Mouse (Mus musculus) G1E-ER4 (cell line): Measurements from ENCODE around the gene Chac2. TPM values are rescaled to one million over a fixed set of nuclear protein-coding genes. Genes with fewer than 3 reads are reported as not detected.

ENCODE experiments used
- GATA1 ChIP-seq: IDR thresholded peaks from one replicate; pipeline ENCODE4 v1.8.0; 2012; ENCODE audit warnings: low read length, inconsistent platforms
- polyA plus RNA-seq: library from polyadenylated mRNA; stranded (reverse); fragments of >175 nt; gene quantifications from 2 replicates; pipeline ENCODE4 v1.2.3, GENCODE M21; 2012

Gene Chac2
- polyA plus RNA-seq = 1.2 and 3.9 TPM in 2 replicates

DNA sequence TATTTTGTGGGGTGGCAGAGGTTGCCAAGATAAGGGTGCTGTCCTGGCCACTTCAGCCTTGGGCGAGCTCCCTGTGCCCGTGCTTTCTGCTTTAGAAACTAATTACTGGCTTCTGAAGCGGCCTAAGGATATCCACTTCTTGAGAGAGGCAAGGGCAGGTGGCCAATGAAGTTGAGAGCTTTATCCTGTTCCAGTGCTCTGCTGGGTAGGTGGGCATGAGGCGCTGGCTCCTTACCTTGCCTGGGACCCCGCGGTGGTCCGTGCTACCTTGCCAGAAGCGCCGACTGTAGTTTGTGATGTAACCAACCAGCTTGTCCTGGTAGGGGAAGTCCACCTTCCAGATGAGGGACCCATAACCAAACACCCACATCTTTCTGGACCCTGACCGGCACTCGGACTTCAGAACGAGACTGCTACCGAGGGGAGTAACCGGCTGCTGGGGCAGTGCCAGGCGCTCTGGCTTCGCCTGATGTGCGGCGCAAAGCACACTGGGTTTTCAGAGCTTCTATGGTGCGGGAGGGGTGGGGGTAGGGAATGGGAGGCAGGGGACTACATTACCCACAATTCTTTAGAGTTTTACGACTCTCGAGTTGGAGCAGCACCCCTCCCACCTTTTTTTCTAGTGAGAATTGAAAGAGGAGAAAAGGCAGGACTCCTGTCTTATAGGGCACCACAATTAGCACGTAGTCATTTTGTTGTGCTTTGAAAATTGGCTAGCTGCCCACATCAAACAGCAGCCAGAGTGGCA is at the start of gene Chac2:
Gene Chac2, minus strand, starts transcription at position 474 of the 748 bp plus-strand sequence.
- TF ChIP-seq GATA1 = no peak

DNA sequence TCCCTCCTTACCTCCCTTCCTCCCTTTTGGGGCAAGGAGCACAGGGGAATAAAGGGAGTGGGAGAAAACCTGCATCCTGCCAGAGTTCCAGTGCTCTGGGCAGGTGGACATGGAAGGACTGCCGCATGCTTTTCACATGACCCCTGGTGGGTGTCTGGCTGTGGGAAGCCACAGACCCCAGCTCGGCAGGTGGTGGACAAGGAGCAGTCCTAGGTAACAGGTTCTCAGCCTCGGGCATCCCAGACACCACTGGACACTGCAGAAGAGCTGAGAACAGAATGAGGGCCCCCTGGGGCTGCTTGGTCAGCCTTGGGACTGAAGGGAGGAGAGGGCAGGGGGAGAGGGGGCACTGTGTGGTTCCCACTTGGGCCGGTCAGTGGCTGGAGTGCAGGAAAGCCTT is 48.8 kb upstream of the Chac2 start:
- TF ChIP-seq GATA1 = no peak

DNA sequence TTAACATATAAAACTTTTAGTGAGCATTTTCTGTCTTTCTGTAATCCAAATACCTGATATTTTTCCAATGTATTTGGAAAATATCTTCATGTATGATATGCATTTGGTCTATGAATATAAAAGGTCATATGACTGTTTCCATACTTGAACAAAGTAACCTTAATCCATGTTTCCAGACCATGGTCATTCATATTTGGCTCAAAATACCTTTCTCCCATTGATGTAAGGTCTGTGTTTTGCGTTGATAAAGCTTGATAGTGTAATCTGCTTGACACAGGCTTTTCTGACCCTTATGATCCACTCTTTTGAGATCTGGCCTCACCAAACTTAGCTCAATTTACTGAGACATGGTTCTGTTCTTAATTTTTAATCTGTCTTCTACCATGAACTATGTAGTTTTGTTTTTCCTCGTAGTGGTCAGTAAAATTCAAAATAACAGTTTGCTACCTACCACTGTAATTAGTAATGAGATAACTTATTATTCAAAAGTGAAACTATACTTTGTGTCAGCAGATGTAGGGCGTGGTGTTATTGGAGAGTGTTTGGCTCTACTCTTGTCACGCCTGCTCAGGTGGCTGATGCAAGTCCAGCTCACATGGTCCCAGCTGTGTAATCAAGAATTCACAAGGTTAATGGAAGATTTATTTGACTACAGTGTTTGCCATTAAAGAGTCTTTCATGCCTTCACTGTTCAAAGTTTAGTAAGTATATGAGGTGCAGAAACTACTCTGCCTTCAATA is 15.2 kb upstream of the Chac2 start:
- TF ChIP-seq GATA1 = no peak

DNA sequence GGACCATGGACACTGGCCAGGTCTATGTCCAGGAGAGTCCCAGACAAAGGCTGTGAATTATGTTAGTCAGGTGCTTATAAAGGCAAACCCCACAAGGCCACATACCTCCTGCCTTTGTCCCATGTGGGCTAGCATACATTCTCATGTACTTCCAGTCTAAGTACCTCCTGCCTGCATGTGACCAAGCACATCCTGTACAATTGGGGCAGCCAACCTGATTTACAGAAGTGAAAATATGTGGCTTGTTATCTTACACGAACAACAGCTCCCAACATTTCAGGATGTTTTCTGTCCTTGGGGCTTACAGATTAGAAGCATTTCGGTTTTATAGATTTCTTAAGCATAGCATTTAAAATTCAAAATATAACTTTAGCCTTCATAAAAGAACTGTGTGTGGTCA is 13.9 kb upstream of the Chac2 start:
- no peak for TF ChIP-seq GATA1

DNA sequence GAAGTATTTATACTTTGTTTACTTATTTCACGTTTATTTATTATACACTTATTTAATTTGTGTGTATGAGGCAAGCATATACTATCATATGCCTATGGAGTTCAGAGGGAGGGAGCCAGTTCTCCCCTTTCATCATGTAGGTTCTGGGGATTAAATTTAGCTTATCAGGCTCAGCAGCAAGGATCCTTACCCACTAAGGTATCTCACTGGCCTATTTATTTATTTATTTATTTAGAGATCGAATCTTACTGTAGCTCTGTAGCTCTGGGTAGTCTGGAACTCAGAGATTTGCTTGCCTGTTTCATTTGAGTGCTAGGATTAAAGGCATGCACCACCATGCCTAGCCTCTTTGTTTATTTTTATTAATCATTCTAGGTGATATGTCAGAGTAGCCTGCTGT is 12.6 kb upstream of the Chac2 start:
- no peak for TF ChIP-seq GATA1

DNA sequence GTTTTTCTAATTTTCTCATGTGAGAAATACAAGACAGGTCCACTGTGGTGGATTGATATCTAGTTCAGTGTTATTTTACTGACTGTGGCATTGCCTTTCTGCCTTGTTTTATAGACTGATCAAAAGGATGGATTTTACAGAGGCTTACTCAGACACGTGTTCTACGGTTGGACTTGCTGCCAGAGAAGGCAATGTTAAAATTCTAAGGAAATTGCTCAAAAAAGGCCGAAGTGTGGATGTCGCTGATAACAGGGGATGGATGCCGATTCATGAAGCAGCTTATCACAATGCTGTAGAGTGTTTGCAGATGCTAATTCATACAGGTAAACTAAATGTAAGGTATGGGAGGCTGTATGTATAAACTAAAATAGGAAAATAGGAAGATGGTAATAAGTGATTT is 12.0 kb upstream of the Chac2 start:
- TF ChIP-seq GATA1 = no peak

DNA sequence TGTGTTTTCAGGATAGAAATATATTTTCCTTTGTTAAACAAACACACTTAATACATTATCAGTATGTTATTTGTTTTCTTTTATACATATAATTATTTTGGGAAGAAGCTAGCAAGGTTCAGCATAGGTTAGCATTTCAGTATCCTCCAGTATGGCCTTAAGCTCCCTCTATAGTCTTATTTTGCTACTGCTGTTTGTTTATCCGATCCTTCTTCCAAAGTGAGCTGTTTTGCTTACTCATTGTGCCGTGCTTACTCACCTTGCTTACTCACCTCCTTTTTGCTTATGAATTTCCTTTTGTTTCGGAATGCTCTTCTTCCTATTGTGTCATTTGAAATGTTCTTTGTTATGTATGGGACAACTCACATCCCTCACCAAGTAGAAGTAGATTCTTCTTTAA is 10.5 kb upstream of the Chac2 start:
- no peak for TF ChIP-seq GATA1

DNA sequence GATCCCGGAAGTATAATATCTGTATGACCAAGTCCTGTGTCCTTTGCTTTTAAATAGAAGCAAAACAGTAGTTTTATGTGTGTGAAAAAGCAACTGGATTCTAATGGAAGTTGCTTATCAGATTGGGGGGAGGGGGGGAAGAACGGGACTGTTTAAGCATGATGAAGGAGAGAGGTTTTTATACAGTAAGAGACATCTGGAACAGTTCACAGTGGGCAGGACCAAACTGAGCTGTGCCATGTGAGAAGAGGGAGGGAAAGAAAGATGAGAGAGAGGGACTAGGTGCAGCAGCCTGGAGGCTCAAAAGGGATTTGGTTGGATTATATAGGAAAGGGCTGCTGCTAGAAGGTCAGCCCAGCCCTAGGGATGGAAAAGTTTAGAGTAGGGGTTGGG is 471 bp upstream of the Chac2 start:
- TF ChIP-seq GATA1 = no peak

DNA sequence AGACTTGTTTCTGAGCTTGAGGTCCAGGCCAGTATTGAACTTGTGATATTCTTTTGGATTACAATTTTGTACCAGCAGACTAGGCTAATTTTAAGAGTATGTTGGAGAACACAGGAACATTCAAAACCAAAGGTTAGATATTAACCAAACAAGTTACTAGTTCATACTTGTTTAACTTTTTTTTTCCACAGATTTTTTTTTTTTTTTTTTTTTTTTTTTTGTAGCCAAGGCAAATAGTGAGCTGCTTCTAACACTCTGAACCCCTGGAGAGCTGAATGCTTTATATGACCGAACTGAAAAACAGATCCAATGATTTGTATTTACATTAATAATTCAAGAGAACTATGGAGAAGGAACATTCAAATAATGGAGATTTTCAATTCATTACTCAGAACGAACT is 913 bp downstream of the Chac2 start:
- no peak for TF ChIP-seq GATA1

DNA sequence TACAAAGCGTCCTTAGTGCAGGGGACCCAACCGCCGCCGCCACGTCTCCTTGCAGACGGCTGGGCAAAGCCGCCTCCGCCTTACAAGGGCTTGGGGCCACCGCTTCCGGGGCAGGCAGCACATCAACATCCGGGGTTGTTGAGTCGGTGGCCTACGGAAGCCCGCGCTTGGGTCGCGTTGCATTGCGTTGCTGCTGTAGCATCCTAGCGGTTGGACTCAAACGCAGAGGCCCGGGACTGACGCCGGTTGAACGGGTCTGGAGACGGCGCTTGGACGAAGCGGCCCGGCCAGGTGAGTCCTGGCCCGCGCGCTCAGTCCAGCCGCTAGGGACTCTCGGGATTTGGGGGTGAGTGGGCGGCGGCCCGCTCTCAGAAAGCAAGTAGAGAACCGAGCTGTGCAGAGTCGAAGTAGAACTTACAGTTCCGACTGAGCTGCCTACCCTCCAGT is 31.8 kb downstream of the Chac2 start, which contains the start of gene Erlec1:
Gene Erlec1, minus strand, starts transcription at position 57 of the 447 bp plus-strand sequence.
- no peak for TF ChIP-seq GATA1

DNA sequence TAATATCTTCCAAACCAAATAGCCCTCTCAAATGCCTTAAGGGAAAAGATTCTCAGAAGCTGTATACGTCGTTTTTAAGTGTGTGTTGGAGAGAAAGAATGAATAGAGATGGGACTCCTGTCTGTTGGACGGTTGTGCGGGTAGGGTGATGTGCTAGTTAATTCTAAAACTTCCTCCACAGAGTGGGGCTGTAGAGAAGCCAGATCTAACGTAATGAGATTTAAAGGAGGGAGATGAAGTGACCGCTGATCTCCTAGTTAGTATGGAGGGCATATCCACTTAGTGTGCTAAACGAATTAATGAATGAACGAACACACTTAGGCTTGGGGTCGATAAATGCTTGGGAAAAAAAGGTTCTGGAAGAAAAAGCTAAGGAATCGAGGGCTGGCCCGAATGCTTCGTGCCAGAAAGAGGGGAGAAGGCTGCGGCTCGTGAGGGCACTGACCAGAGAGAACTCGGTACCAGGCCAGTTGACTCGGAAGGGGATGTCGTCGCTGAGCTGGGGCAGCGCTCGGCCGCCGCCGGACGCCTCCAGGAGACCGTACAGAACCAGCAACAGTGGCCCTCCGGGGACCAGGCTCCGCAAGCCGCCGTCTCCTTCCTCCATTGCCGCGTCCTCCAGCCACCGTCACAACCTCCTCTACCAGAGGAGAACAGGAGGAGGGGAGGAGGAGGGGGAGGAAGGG is 32.5 kb downstream of the Chac2 start:
- no peak for TF ChIP-seq GATA1

DNA sequence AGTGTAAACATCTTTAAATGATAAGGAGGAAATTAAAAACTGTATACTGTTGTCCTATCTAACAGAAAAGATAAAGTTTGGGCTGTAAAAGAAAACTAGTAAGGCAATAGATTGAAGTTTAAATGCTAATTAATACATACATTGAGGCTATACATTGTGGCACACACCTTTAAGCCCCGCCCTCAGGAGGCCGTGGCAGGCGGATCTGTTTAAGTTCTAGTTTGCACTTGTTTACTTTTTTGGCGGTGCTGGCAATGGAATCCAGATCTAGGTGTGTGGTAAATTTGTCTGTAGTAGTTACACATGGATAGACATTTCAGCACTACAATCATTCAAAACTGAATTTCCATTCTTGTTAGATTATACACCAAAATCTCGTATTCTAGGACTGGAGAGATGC is 33.3 kb downstream of the Chac2 start:
- no peak for TF ChIP-seq GATA1

DNA sequence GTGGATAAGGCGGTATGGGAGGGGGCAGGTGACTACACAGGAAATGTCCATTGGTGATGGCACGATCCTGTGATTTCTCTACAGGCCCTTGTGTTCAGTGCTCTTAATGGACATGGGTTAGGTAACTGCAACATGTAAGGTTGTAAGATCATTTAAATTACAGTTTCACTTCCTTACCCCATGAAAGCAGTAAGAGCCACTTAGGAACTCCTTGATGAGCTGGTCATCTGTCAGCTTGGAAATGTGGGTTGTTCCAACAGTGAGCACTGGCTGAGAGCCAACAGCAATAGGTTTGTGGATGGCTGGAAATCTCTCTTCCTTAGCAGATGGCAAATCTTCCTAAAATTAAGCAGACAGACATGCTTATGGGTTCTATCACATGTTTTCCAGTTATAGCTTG is 42.6 kb downstream of the Chac2 start:
- no peak for TF ChIP-seq GATA1

DNA sequence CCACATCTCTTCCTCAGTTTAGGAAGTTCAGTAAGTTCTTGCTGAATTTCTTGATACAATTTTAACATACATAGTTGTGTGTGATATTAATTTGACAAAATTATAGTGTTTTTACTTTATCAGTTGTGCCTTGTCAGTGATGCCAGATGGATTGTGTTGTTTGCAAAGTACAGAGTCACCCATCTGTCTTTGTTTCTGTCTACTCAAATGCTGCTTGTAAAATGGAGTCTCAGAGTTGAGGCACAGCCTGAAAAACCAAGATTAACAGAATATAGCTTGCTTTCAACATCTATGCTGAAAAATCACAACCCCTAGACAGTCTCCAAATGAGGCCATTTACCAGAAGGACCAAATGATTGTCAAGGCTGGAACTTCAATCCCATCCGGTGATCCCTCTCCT is 57.7 kb downstream of the Chac2 start:
- TF ChIP-seq GATA1 = no peak

DNA sequence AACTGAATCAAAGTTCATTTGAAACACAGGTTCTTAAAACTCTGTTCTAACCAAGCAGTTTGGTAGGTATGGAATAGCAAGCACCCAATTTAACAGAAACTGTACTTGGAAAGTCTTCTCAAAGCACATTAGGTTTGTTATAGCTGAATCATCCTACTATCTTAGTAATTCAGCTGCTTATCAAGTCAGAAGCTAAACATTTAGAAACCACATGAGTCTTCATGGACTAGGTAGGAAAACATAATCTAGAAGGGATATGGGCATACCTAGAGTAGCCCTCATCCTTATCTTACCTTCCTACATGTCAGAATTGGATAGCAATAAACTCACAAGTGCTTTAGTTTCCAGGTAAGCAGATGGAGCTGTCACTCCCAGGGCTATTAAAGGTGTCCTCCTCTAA is 58.1 kb downstream of the Chac2 start:
- TF ChIP-seq GATA1 = peak; percentile 40

Other genes starting within 250 kb of the Chac2 start
- gene Psme4, start 214.6 kb downstream of the Chac2 start, polyA plus RNA-seq = 7.0 and 9.1 TPM in 2 replicates
- not detected in 2 replicates for gene Gpr75, start 101.0 kb downstream of the Chac2 start, polyA plus RNA-seq
- 1.9 and 3.8 TPM in 2 replicates for gene Asb3, start 100.9 kb downstream of the Chac2 start, polyA plus RNA-seq
- 14.8 and 16.8 TPM in 2 replicates for gene Erlec1, start 32.0 kb downstream of the Chac2 start, polyA plus RNA-seq
- gene Gm17332, start 196.1 kb upstream of the Chac2 start, polyA plus RNA-seq = not detected in 2 replicates